Mouse (Mus musculus) heart, embryonic 11.5 days (tissue): ENCODE data around the gene Pdgfc. TPM values are rescaled to one million over a fixed set of nuclear protein-coding genes. Genes with fewer than 3 reads are reported as not detected.
A peak's percentile ranks its signal among the peaks of the same experiment; 100 is the strongest.

Experiments used
- ATAC-seq: fragments of 200-750 bp; cut with Nextera tagmentation; replicated peaks from 2 replicates; pipeline ENCODE4 v1.8.0; 2017; ENCODE audit warnings: moderate library complexity; ENCODE audit not compliant: insufficient number of reproducible peaks, low FRiP score, low TSS enrichment
- H3K27ac ChIP-seq: fragments of 300-500 bp; sonication (generic); 2 replicates; pipeline ENCODE4 v1.5.1; 2014; ENCODE audit warnings: mild to moderate bottlenecking, low read depth, low read length
- H3K27me3 ChIP-seq: fragments of 300-500 bp; sonication (generic); 2 replicates; pipeline ENCODE4 v1.6.1; 2014; ENCODE audit warnings: mild to moderate bottlenecking, low read length, mixed read lengths; ENCODE audit not compliant: control insufficient read depth, insufficient read depth
- H3K36me3 ChIP-seq: fragments of 300-500 bp; sonication (generic); 2 replicates; pipeline ENCODE4 v1.6.1; 2014; ENCODE audit warnings: mild to moderate bottlenecking, low read length, moderate library complexity, mixed read lengths; ENCODE audit not compliant: control insufficient read depth, insufficient read depth
- H3K4me1 ChIP-seq: fragments of 300-500 bp; sonication (generic); 2 replicates; pipeline ENCODE4 v1.6.1; 2014; ENCODE audit warnings: low read length; ENCODE audit not compliant: control insufficient read depth, insufficient read depth
- H3K4me2 ChIP-seq: fragments of 300-500 bp; sonication (generic); 2 replicates; pipeline ENCODE4 v1.6.1; 2014; ENCODE audit warnings: mild to moderate bottlenecking, moderate library complexity
- H3K4me3 ChIP-seq: fragments of 300-500 bp; sonication (generic); 2 replicates; pipeline ENCODE4 v1.5.1; 2014; ENCODE audit warnings: low read depth, low read length
- H3K9ac ChIP-seq: fragments of 300-500 bp; sonication (generic); 2 replicates; pipeline ENCODE4 v1.6.1; 2014; ENCODE audit warnings: mild to moderate bottlenecking, low read depth, low read length, moderate library complexity
- H3K9me3 ChIP-seq: fragments of 300-500 bp; sonication (generic); replicated peaks from 2 replicates; pipeline ENCODE4 v1.6.1; 2016; ENCODE audit warnings: low read length; ENCODE audit not compliant: control insufficient read depth
- WGBS: fragments of 180-500 bp; shearing (Covaris S2); extraction: QIAGEN DNeasy Blood & Tissue Kit; methylation state at CpG from one replicate; pipeline ENCODE4 v1.1.7; 2014; ENCODE audit not compliant: insufficient replicate concordance; 5-methylcytosine and 5-hydroxymethylcytosine counted together
- polyA plus RNA-seq: library from polyadenylated mRNA; unstranded; fragments of >200 nt; fragmentation: Nextera tagmentation; extraction: Ambion mirVana; gene quantifications from 2 replicates; pipeline ENCODE4 v1.2.1, GENCODE M21; 2014

The Pdgfc gene
- polyA plus RNA-seq, 1 experiment from 2014 or later = 12.0 TPM

DNA sequence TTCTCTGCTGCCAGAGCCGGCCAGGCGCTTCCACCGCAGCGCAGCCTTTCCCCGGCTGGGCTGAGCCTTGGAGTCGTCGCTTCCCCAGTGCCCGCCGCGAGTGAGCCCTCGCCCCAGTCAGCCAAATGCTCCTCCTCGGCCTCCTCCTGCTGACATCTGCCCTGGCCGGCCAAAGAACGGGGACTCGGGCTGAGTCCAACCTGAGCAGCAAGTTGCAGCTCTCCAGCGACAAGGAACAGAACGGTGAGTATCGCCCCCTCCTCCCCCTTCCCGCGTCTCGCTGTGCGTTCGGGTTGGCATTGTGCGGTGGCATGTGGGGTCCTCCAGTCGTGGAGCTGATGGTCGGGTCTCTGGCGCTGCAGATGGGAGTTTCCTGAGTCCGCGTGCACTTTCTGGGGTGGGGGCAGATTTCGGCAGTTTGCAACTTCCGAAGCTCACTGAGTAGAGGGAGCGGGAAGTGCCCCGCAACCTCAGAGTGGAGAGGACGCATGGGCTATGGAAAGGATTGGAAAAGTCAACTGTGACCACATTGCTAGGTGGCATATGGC, 1.2 kb downstream of the Pdgfc start:
- peak overlapping the region; percentile 79 for H3K9ac ChIP-seq
- H3K4me3 ChIP-seq = peak overlapping the region; percentile 76
- no peaks in the 10 kb centered on the region for H3K9me3 ChIP-seq
- H3K4me1 ChIP-seq = peaks cover 7% of the 10 kb centered on the region
- no peaks in the 10 kb centered on the region for H3K36me3 ChIP-seq
- peak overlapping the region; percentile 85 for H3K4me2 ChIP-seq
- WGBS = under 1% methylated on average over 34 of the region's 34 CpGs
- H3K27me3 ChIP-seq = no peaks in the 10 kb centered on the region
- H3K27ac ChIP-seq = peak overlapping the region; percentile 69; the same call in 1 of the 2 replicates
- ATAC-seq = no peak; the same call in 1 of the 2 replicates

DNA sequence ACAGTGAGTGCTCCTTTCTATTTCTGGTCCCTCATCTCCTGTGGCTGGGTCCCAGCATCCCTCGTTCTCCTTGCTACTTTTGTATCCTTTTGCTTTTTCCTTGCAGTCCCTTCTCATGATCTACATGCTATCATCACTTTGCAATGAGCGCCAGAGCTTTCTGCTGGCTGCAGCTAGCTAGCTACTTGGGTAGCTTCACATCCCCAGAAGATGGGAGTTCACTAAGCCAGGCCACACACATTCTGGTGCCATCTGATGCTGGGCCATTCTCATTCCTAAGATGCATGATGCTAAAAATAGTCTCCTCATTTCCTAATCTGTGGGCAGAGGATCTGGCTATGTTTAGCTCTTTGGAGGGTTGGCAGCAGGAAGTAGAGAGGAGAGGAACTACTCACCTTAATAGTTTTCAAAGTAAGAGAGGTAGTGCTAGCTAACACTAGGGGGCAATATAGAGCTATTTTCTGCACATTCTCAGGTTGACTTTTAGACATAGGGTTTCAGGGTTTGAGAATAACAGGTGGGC, 3.0 kb downstream of the Pdgfc start:
- WGBS = 31% methylated on average over 2 of the region's 2 CpGs
- no peak overlapping the region for H3K9ac ChIP-seq
- H3K4me2 ChIP-seq = peak overlapping the region; percentile 36
- ATAC-seq = no peak
- H3K4me1 ChIP-seq = peaks cover 4% of the 10 kb centered on the region
- H3K36me3 ChIP-seq = no peaks in the 10 kb centered on the region
- H3K27ac ChIP-seq = no peak overlapping the region
- no peaks in the 10 kb centered on the region for H3K9me3 ChIP-seq
- H3K4me3 ChIP-seq = no peak overlapping the region
- H3K27me3 ChIP-seq = no peaks in the 10 kb centered on the region

DNA sequence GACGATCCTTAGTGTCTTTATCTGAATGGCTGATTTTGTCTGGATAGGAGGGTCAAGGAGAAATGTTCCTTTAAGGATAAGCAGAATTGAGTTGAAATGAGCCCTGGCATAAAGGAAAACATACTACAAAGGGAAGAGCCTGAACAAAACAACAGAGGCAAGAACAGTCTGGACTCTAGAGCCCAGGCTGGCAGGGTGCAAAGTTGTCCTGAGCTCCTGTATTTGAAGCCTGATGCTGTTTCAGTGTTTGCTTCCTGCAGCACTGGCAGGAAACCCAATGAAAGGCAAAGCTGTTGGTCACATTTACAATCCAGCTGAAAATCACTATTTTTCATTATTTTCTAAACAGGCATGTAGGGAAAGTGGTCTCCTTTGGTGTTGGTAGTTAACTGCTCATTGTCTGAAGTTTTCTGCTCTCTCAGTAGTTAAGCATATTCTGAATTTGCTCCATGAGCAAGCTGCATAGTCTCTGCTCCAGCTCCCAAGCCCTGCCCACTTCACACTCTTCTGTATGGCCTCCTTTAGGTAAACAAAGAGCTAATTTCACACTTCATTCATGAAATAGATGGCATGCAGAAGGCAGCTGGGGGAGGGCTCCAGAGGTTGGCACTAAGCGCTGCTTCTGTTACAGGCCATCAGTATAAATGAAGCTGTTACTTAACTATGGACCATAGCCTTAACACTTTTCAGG, 8.6 kb downstream of the Pdgfc start:
- Histone ChIP-seq H3K36me3 (no peaks in the 10 kb centered on the region), H3K9me3 (no peaks in the 10 kb centered on the region), H3K4me2 (no peak overlapping the region), H3K27ac (no peak overlapping the region), H3K4me1 (peaks cover 2% of the 10 kb centered on the region; the same call in 1 of the 2 replicates), H3K4me3 (no peak overlapping the region), H3K9ac (no peak overlapping the region), H3K27me3 (no peaks in the 10 kb centered on the region)
- 75% methylated on average over 2 of the region's 2 CpGs for WGBS
- no peak for ATAC-seq

DNA sequence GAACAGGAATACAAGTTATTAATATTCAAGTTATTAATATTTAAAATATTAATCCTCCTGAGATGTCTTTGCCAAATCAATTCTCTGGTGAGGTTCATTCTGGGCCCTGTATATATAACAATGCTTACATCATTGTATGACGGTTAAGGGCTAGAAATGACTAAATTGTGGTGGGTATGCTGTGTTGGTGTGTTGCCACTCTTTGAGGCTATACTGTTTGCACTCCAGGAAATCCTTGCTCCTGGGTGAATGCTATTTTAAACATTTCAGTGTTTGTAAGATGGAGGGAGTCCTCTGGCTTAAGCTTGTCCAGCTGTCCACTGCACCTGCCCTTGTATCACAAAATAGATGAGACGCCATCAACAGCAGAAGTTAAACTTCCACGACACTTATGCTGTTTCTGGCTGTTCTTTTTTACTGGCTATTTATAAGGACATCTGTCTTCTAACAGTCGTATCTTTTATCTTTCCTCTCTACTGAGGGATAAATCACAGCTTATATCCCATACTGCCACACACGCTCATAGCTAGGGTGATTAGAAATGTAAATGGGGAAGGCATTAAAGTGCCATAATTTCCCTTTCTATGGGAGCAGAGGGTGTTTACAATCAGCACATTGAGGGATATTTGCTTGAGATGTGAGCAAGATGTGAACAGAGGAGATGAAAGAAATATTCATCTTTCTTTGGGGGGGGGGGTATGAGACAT, 9.3 kb downstream of the Pdgfc start:
- Histone ChIP-seq H3K9ac (no peak overlapping the region), H3K4me2 (no peak overlapping the region), H3K27ac (no peak overlapping the region), H3K4me1 (peaks cover 2% of the 10 kb centered on the region; the same call in 1 of the 2 replicates), H3K36me3 (no peaks in the 10 kb centered on the region), H3K27me3 (no peaks in the 10 kb centered on the region), H3K9me3 (no peaks in the 10 kb centered on the region), H3K4me3 (no peak overlapping the region)
- WGBS = 69% methylated on average over 5 of the region's 5 CpGs
- no peak for ATAC-seq

DNA sequence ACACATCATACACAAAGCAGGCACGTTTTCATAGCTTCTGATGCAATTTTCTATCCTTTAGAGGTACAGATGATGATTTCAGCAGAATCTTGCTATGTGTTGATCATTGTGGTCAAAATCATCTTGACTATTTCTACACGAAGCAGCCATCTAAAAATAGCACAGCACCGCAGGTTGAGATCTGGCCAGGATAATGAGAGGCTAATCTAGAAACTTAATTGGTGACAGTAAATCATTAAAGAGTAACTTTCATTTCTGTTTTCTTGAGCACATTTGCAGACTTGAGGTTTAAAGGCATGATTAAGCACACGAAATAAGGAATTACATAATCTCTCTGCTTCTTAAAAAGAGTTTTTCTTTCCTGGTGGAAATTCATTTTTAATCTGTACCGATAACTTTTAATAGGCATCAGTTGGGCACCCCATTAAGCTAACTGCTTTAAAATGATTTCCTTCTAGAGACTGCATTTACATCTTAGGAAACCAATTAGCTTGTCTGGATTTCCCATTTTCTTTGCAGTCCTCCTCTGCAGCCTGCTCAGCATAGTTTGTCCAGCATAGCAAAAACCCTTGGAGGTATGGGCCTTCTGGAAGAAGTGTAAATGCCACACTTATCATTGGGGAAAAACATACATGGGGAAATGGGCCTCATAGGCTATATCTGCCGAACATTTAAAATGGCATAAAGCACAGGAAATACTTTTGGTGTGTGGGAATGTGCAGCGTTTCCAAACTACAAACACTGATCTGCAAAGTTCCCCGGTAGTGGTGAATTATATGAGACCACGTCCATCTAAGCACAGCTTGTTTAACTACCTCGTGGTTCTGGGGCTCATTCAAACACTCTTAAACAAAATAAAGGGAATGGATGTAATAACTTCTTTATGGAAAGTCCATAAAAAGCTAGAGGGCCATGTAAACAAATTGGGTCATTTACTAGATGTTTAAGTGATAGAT, 10.7 kb downstream of the Pdgfc start:
- Histone ChIP-seq H3K27ac (no peak overlapping the region), H3K27me3 (no peaks in the 10 kb centered on the region), H3K36me3 (no peaks in the 10 kb centered on the region), H3K9me3 (no peaks in the 10 kb centered on the region), H3K9ac (no peak overlapping the region), H3K4me2 (no peak overlapping the region), H3K4me3 (no peak overlapping the region), H3K4me1 (peaks cover 2% of the 10 kb centered on the region; the same call in 1 of the 2 replicates)
- 56% methylated on average over 10 of the region's 10 CpGs for WGBS
- no peak for ATAC-seq

DNA sequence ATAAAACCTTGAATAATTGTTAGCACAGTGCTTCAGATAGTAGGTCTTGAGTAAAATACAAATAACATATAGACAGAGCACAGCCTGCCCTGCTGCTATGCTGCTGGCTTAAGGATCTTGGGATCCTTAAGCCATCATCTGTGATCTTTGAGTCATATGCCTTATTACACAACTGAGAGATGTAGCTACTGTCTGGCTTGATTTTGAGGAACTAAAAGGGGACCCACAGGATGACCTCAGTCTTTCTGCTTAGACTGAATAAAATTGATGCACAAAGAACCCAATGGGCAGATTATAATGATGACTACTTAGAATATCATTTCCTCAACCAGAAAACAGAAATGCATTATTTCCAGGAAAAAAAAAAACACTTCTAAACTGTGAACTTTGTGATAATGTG, 15.3 kb downstream of the Pdgfc start:
- no peaks in the 10 kb centered on the region for H3K9me3 ChIP-seq
- H3K4me3 ChIP-seq = no peak overlapping the region
- H3K4me2 ChIP-seq = no peak overlapping the region
- no peaks in the 10 kb centered on the region for H3K27me3 ChIP-seq
- 0 out of 2 replicates have a peak, but pooled peaks cover under 1% of the 10 kb centered on the region for H3K4me1 ChIP-seq
- no peak for ATAC-seq
- no peaks in the 10 kb centered on the region for H3K36me3 ChIP-seq
- no peak overlapping the region for H3K9ac ChIP-seq
- no peak overlapping the region for H3K27ac ChIP-seq

DNA sequence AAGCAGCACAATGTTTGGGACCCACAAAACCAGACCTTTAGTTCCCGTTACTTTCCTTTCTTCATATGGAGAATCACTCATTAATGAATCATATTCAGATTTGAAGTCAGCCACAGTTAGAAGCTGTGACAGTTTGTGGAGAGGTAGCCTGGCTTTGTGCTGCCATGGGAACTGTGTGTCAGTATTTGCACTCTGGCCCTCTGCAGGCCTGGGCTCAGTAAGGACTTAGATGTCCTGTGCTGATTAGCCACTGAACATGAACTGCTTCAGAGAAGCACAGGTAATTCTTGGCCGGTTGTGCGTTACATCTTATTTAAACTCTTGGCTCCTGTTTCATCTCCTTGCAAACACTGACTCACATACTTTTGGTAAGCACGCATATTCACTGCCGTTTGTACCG, 16.2 kb downstream of the Pdgfc start:
- 81% methylated on average over 6 of the region's 6 CpGs for WGBS

DNA sequence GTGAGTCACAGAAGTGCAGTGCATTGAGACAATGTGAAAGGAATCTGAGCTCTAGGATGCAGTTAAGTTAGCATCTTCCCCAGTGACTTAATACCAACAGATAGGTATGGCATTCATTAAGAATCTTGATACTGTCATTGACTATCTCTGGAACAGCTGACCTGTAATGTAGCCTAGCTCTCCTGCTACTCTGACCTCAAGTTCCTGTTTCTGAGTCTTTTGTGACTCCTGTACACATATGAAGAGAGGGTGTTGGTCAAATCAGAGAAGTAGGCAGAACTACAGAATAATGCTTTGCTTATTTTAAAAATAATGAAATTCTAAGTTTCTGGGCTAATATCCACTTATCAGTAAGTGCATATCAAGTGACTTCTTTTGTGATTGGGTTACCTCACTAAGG, 17.9 kb downstream of the Pdgfc start:
- no peak for ATAC-seq
- no peaks in the 10 kb centered on the region for H3K4me1 ChIP-seq
- no peak overlapping the region for H3K9ac ChIP-seq
- no peaks in the 10 kb centered on the region for H3K9me3 ChIP-seq
- H3K27me3 ChIP-seq = no peaks in the 10 kb centered on the region
- H3K27ac ChIP-seq = no peak overlapping the region
- H3K36me3 ChIP-seq = no peaks in the 10 kb centered on the region
- H3K4me2 ChIP-seq = no peak overlapping the region
- H3K4me3 ChIP-seq = no peak overlapping the region

More for the DNA sequence above, 16.2 kb downstream of the Pdgfc start:
- H3K27ac ChIP-seq = no peak overlapping the region
- H3K36me3 ChIP-seq = no peaks in the 10 kb centered on the region
- H3K4me3 ChIP-seq = no peak overlapping the region
- no peak overlapping the region for H3K9ac ChIP-seq
- H3K4me2 ChIP-seq = no peak overlapping the region
- no peaks in the 10 kb centered on the region for H3K4me1 ChIP-seq
- H3K9me3 ChIP-seq = no peaks in the 10 kb centered on the region
- H3K27me3 ChIP-seq = no peaks in the 10 kb centered on the region
- no peak for ATAC-seq
